Mouse (Mus musculus): Measurements from ENCODE around the gene Adam8. TPM values are rescaled to one million over a fixed set of nuclear protein-coding genes. Genes with fewer than 3 reads are reported as not detected.

Gene Adam8
- polyA plus RNA-seq, 1 experiment from 2014 or later: 2.4 TPM

DNA sequence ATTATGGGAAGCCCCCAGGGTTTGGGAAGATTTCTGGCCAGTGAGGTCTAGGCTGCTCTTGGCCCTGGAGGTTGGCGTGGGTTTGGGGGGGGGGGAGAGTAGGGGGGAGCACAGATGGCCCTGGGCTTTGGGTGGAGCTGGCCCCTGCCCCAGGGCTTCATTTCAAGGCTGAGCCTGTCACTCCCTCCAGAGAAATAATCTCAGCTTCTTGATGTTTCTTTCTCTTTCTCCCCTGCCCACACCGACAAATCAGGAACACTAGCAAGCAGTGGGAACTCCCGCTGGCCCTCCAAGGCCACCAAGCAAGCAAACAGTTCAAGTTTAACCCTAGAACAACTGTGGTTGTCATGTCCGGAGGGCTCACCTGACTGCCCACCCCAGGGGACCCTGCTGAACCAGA lies 28.5 kb downstream of the Adam8 start:
- Histone ChIP-seq H3K27ac (replicated peaks; ENCODE audit: low read depth, low read length) (no peak overlapping the region), H3K9ac (ENCODE audit: low read depth, low read length) (no peak overlapping the region), H3K4me3 (ENCODE audit: low read depth, low read length) (no peak overlapping the region), H3K9me3 (ENCODE audit: control insufficient read depth, low read length) (no peaks in the 10 kb centered on the region), H3K4me2 (ENCODE audit: low read depth, low read length) (no peak overlapping the region), H3K36me3 (ENCODE audit: control insufficient read depth, insufficient read depth, low read length) (no peaks in the 10 kb centered on the region), H3K4me1 (ENCODE audit: control insufficient read depth, insufficient read depth, low read length) (no peaks in the 10 kb centered on the region), H3K27me3 (replicated peaks; ENCODE audit: control insufficient read depth, insufficient read depth, low read length) (no peaks in the 10 kb centered on the region)
- DNase-seq (ENCODE audit: low spot score): no peak
- no peak for ATAC-seq (ENCODE audit: low read depth)
- WGBS: 49% methylated on average over 3 of the region's 4 CpGs

DNA sequence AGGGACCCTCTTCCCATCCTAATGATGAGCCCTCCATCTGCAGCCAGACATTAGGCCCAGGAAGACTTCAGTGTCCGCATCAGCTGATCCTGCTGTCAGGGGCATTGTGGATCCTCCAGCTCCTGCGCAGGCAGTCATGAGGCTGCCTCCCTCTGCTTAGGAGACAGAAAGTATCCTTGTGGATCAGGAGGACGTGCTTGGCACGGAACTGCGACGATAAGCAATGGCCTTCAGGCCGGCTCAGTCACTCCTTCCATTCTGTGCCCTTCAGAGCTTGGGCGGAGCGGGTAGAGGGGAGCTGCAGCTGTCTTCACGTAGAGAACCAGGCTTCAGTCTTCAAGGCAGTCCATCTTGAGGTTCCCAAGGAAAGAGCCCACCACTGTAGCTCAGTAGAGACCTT lies 31.2 kb downstream of the Adam8 start:
- no peak for DNase-seq (ENCODE audit: low spot score)
- H3K4me1 ChIP-seq (ENCODE audit: control insufficient read depth, insufficient read depth, low read length): no peaks in the 10 kb centered on the region
- no peaks in the 10 kb centered on the region for H3K9me3 ChIP-seq (ENCODE audit: control insufficient read depth, low read length)
- H3K4me3 ChIP-seq (ENCODE audit: low read depth, low read length): no peak overlapping the region
- no peak overlapping the region for H3K9ac ChIP-seq (ENCODE audit: low read depth, low read length)
- 87% methylated on average over 10 of the region's 10 CpGs for WGBS
- ATAC-seq (ENCODE audit: low read depth): no peak
- no peak overlapping the region for H3K27ac ChIP-seq (replicated peaks; ENCODE audit: low read depth, low read length)
- H3K36me3 ChIP-seq (ENCODE audit: control insufficient read depth, insufficient read depth, low read length): no peaks in the 10 kb centered on the region
- no peaks in the 10 kb centered on the region for H3K27me3 ChIP-seq (replicated peaks; ENCODE audit: control insufficient read depth, insufficient read depth, low read length)
- H3K4me2 ChIP-seq (ENCODE audit: low read depth, low read length): no peak overlapping the region

DNA sequence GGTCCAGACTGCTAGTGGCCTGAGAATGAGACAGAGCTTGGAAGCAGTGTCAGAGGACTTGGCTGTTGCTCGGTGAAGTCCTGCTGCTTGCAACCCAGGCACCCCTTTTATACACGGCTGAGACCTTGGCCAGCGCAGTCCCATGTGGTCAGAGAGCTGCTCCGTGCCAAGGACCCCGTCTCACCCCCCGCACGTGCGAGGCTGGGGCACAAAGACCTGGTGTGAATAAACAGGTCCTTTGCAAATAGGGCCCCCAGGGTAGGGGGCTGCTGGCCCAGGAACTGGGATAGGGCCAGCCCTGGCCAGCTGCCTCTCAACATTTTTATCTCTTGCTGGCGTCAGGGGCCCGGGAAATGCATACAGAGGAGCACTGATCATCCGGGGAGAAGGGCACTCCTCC lies 34.4 kb downstream of the Adam8 start:
- ATAC-seq (ENCODE audit: low read depth): no peak
- 29% methylated on average over 11 of the region's 11 CpGs for WGBS

DNA sequence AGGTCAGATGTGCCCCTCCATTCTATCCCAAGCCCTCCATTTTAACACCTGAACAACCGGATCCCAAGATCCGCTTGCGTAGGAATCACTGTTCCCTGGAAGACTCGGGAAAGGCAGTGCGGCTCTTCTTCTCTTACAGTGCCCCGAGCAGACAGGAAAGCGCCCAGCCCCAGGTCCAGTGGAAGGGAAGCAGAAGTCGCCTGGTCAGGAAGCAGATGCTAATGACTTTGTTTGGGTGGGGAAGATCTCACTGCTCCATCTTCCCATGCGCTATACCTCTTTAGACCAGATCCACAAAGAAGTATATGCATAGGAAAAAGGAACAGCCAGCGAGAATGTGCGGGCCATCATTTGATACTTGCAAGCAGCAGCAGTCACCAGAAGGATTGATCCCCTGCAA lies 34.9 kb downstream of the Adam8 start:
- Histone ChIP-seq H3K4me1 (ENCODE audit: control insufficient read depth, insufficient read depth, low read length) (no peaks in the 10 kb centered on the region), H3K9me3 (ENCODE audit: control insufficient read depth, low read length) (no peaks in the 10 kb centered on the region), H3K4me2 (ENCODE audit: low read depth, low read length) (no peak overlapping the region), H3K36me3 (ENCODE audit: control insufficient read depth, insufficient read depth, low read length) (no peaks in the 10 kb centered on the region), H3K27ac (replicated peaks; ENCODE audit: low read depth, low read length) (no peak overlapping the region), H3K27me3 (replicated peaks; ENCODE audit: control insufficient read depth, insufficient read depth, low read length) (no peaks in the 10 kb centered on the region), H3K9ac (ENCODE audit: low read depth, low read length) (no peak overlapping the region), H3K4me3 (ENCODE audit: low read depth, low read length) (no peak overlapping the region)
- 56% methylated on average over 11 of the region's 11 CpGs for WGBS
- DNase-seq (ENCODE audit: low spot score) (no peak), ATAC-seq (ENCODE audit: low read depth) (no peak)

More for the DNA sequence above, 34.4 kb downstream of the Adam8 start:
- no peak overlapping the region for H3K27ac ChIP-seq (replicated peaks; ENCODE audit: low read depth, low read length)
- H3K4me3 ChIP-seq (ENCODE audit: low read depth, low read length): no peak overlapping the region
- H3K9me3 ChIP-seq (ENCODE audit: control insufficient read depth, low read length): no peaks in the 10 kb centered on the region
- H3K9ac ChIP-seq (ENCODE audit: low read depth, low read length): 0 out of 2 replicates have a peak overlapping the region, but pooled peaks have one; percentile 6
- H3K27me3 ChIP-seq (replicated peaks; ENCODE audit: control insufficient read depth, insufficient read depth, low read length): no peaks in the 10 kb centered on the region
- H3K4me1 ChIP-seq (ENCODE audit: control insufficient read depth, insufficient read depth, low read length): no peaks in the 10 kb centered on the region
- H3K36me3 ChIP-seq (ENCODE audit: control insufficient read depth, insufficient read depth, low read length): no peaks in the 10 kb centered on the region
- H3K4me2 ChIP-seq (ENCODE audit: low read depth, low read length): no peak overlapping the region
- DNase-seq (ENCODE audit: low spot score): no peak

DNA sequence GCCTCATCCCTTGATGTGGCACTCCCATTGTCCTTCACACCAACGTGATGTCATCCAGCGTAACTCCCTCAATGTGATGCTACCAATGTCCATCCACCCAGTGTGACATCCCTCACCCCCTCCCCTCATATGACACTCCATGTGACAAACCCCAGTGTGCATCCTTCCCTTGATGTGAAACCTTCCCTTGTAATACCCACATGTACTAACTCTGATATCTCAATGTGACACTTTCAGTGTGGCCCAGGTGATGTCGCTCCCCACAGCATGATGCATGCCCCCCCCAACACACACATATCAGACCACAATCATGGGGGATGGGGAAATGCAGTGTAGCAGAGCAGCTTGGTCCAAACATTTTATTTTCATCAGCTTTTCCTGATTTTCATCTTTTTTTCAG lies 35.7 kb downstream of the Adam8 start:
- 80% methylated on average over 3 of the region's 3 CpGs for WGBS
- H3K27ac ChIP-seq (replicated peaks; ENCODE audit: low read depth, low read length): no peak overlapping the region
- no peaks in the 10 kb centered on the region for H3K4me1 ChIP-seq (ENCODE audit: control insufficient read depth, insufficient read depth, low read length)
- H3K27me3 ChIP-seq (replicated peaks; ENCODE audit: control insufficient read depth, insufficient read depth, low read length): no peaks in the 10 kb centered on the region
- DNase-seq (ENCODE audit: low spot score): no peak
- no peak overlapping the region for H3K9ac ChIP-seq (ENCODE audit: low read depth, low read length)
- no peaks in the 10 kb centered on the region for H3K36me3 ChIP-seq (ENCODE audit: control insufficient read depth, insufficient read depth, low read length)
- no peak for ATAC-seq (ENCODE audit: low read depth)
- no peaks in the 10 kb centered on the region for H3K9me3 ChIP-seq (ENCODE audit: control insufficient read depth, low read length)
- no peak overlapping the region for H3K4me2 ChIP-seq (ENCODE audit: low read depth, low read length)
- no peak overlapping the region for H3K4me3 ChIP-seq (ENCODE audit: low read depth, low read length)

DNA sequence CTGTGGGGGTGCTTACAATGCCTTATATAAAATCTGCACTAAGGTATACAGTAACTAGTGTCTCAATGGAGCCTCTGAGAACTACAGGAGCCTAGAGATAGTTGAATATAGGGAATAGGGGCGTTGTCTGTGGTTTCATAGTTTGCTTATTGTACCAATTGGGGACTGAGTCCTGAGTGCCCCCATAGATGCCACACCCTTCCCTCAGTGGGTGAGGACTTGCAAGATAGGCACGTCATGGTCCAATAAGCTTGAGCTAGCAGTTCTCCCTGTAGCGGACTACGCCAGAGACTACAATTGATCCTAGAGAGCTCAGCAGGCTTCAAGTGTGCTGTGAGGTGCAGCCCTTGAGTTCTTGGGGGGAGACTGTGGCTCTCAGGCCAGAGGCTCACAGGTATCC lies 36.9 kb downstream of the Adam8 start:
- no peak overlapping the region for H3K27ac ChIP-seq (replicated peaks; ENCODE audit: low read depth, low read length)
- no peak overlapping the region for H3K4me2 ChIP-seq (ENCODE audit: low read depth, low read length)
- H3K4me3 ChIP-seq (ENCODE audit: low read depth, low read length): no peak overlapping the region
- H3K36me3 ChIP-seq (ENCODE audit: control insufficient read depth, insufficient read depth, low read length): no peaks in the 10 kb centered on the region
- no peak for DNase-seq (ENCODE audit: low spot score)
- no peak for ATAC-seq (ENCODE audit: low read depth)
- no peaks in the 10 kb centered on the region for H3K4me1 ChIP-seq (ENCODE audit: control insufficient read depth, insufficient read depth, low read length)
- no peak overlapping the region for H3K9ac ChIP-seq (ENCODE audit: low read depth, low read length)
- 85% methylated on average over 4 of the region's 4 CpGs for WGBS
- H3K9me3 ChIP-seq (ENCODE audit: control insufficient read depth, low read length): no peaks in the 10 kb centered on the region
- H3K27me3 ChIP-seq (replicated peaks; ENCODE audit: control insufficient read depth, insufficient read depth, low read length): no peaks in the 10 kb centered on the region

DNA sequence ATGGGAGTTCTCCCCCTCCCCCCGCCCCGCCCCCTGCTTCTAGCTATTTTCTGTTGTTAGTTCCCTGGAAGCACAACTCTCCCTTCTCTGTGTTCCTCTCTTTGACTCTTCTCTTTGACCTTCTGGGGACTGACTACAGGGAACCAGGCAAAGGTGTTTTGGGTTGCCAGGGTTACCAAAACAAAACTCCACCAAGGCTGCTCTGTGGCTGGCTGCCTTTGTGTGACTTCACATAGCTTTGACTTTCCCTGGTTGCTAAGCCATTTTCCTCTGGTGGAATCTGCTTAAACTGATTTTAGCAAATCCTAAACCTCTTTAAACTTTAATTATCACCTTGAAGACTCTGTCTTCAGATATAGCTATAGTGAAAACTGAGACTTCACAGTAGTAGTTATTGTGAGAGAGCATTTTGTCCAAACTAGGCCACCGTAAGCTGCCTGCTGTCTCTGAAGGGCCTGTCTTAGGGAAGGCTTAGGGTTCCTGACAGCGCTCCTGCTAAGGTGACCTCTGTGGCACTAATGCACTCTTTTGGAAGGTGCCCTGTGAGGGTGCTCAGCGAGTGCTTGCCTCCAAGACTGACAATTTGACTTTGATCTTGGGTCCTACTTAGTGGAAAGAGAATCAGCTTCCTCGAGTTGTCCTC lies 40.2 kb downstream of the Adam8 start:
- no peaks in the 10 kb centered on the region for H3K9me3 ChIP-seq (ENCODE audit: control insufficient read depth, low read length)
- H3K4me3 ChIP-seq (ENCODE audit: low read depth, low read length): no peak overlapping the region
- H3K36me3 ChIP-seq (ENCODE audit: control insufficient read depth, insufficient read depth, low read length): no peaks in the 10 kb centered on the region
- H3K27ac ChIP-seq (replicated peaks; ENCODE audit: low read depth, low read length): no peak overlapping the region
- no peak overlapping the region for H3K4me2 ChIP-seq (ENCODE audit: low read depth, low read length)
- no peak overlapping the region for H3K9ac ChIP-seq (ENCODE audit: low read depth, low read length)
- peaks cover 10% of the 10 kb centered on the region; the same call in 1 of the 2 replicates for H3K27me3 ChIP-seq (replicated peaks; ENCODE audit: control insufficient read depth, insufficient read depth, low read length)
- no peaks in the 10 kb centered on the region for H3K4me1 ChIP-seq (ENCODE audit: control insufficient read depth, insufficient read depth, low read length)
- WGBS: 62% methylated on average over 6 of the region's 6 CpGs
- no peak for ATAC-seq (ENCODE audit: low read depth)
- no peak for DNase-seq (ENCODE audit: low spot score)

DNA sequence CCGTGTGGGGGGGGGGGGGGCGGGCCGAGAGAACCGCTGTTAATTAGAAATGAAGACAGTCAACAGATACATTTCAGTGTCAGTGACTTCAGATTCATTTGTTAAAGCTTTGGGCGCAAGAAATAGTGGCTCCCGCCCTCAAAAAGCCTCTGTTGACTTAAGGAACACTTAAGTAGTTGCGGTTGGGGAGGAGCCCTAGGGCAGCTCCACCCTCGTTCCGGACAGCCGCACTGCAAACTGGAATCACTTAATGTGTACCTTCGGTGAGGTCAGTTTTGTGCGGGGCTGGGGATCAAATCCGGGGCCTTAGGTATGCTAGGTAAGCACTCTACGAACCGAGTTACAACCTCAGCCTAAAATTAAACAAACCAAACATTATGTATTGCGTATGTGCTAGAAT lies 41.3 kb downstream of the Adam8 start:
- DNase-seq (ENCODE audit: low spot score) (peak; percentile 67), ATAC-seq (ENCODE audit: low read depth) (no peak)
- H3K27me3 ChIP-seq (replicated peaks; ENCODE audit: control insufficient read depth, insufficient read depth, low read length): peaks cover 19% of the 10 kb centered on the region
- H3K9me3 ChIP-seq (ENCODE audit: control insufficient read depth, low read length): no peaks in the 10 kb centered on the region
- H3K4me3 ChIP-seq (ENCODE audit: low read depth, low read length): peak overlapping the region; percentile 55
- no peaks in the 10 kb centered on the region for H3K4me1 ChIP-seq (ENCODE audit: control insufficient read depth, insufficient read depth, low read length)
- WGBS: 4% methylated on average over 13 of the region's 16 CpGs
- H3K27ac ChIP-seq (replicated peaks; ENCODE audit: low read depth, low read length): peak overlapping the region; percentile 56
- H3K36me3 ChIP-seq (ENCODE audit: control insufficient read depth, insufficient read depth, low read length): no peaks in the 10 kb centered on the region
- peak overlapping the region; percentile 68 for H3K9ac ChIP-seq (ENCODE audit: low read depth, low read length)
- peak overlapping the region; percentile 95 for H3K4me2 ChIP-seq (ENCODE audit: low read depth, low read length)

DNA sequence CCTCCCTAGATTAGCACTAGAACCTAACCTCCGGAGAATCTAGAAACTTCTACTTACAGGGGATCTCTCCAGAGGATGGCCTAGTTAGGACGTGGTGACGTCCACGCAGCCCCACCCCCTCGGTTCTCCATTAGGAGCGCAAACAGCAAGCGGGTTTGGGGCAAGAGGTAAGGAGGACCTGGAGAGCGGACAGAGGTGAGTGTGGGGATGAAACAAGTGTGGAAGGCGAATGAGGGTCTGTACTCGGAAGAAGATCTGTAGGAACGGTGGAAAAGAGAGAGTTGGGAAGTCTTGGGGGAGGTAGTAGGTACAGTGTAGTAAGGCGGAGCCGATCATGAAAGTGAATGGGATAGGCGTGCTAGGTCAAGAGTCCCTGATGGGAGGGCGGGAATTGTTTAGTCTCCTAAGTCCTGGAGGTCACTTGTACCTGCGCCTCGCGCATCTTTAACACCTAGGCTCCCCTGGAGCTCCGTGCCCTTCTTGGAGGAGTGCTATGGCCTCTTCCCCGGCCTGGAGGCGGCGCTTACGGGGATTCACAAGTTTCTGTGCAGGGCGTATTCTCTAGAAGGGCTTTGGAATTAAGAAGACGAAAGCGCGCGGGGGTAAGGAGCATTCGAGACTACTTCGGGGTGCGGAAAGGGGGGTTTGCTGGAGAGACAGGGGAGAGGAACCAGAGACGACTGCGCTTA lies 41.9 kb downstream of the Adam8 start:
- ATAC-seq (ENCODE audit: low read depth) (peak; percentile 82), DNase-seq (ENCODE audit: low spot score) (peak; percentile 69)
- H3K9me3 ChIP-seq (ENCODE audit: control insufficient read depth, low read length): no peaks in the 10 kb centered on the region
- no peaks in the 10 kb centered on the region for H3K36me3 ChIP-seq (ENCODE audit: control insufficient read depth, insufficient read depth, low read length)
- peak overlapping the region; percentile 55 for H3K4me3 ChIP-seq (ENCODE audit: low read depth, low read length)
- WGBS: 1% methylated on average over 32 of the region's 33 CpGs
- H3K4me1 ChIP-seq (ENCODE audit: control insufficient read depth, insufficient read depth, low read length): no peaks in the 10 kb centered on the region
- H3K27me3 ChIP-seq (replicated peaks; ENCODE audit: control insufficient read depth, insufficient read depth, low read length): peaks cover 25% of the 10 kb centered on the region
- H3K27ac ChIP-seq (replicated peaks; ENCODE audit: low read depth, low read length): peak overlapping the region; percentile 56
- H3K9ac ChIP-seq (ENCODE audit: low read depth, low read length): peak overlapping the region; percentile 68
- H3K4me2 ChIP-seq (ENCODE audit: low read depth, low read length): peak overlapping the region; percentile 95

All from embryonic facial prominence, embryonic 14.5 days (tissue).